Mouse (Mus musculus) ES-Bruce4 (cell line): ENCODE data around the gene Zfp617. TPM values are rescaled to one million over a fixed set of nuclear protein-coding genes. Genes with fewer than 3 reads are reported as not detected.
"Not testable (repeated sequence)": the region's sequence is repeated elsewhere in the genome, so short reads cannot be mapped to it uniquely, and the experiment has no call there.

Experiments
- H3K27ac ChIP-seq: 2 replicates; pipeline ENCODE4 v1.5.1; 2012; ENCODE audit warnings: low read length, inconsistent platforms; ENCODE audit not compliant: insufficient read depth
- H3K27me3 ChIP-seq: 2 replicates; pipeline ENCODE4 v1.6.1; 2012; ENCODE audit warnings: mild to moderate bottlenecking, low read length, inconsistent platforms; ENCODE audit not compliant: control insufficient read depth, poor library complexity, insufficient read depth, severe bottlenecking
- H3K36me3 ChIP-seq: 2 replicates; pipeline ENCODE4 v1.6.1; 2012; ENCODE audit warnings: inconsistent platforms, mild to moderate bottlenecking, low read length, moderate library complexity; ENCODE audit not compliant: control insufficient read depth, poor library complexity, insufficient read depth, severe bottlenecking
- H3K4me1 ChIP-seq: one replicate; pipeline ENCODE4 v1.8.1; 2011; ENCODE audit warnings: low read length; ENCODE audit not compliant: control insufficient read depth, insufficient read depth
- H3K4me3 ChIP-seq: 2 replicates; pipeline ENCODE4 v1.5.1; 2011; ENCODE audit warnings: low read depth, mild to moderate bottlenecking, low read length
- H3K9ac ChIP-seq: 2 replicates; pipeline ENCODE4 v1.6.1; 2012; ENCODE audit warnings: low read depth, mild to moderate bottlenecking, inconsistent platforms; ENCODE audit not compliant: poor library complexity, severe bottlenecking
- H3K9me3 ChIP-seq: replicated peaks from 2 replicates; pipeline ENCODE4 v1.6.1; 2012; ENCODE audit warnings: mild to moderate bottlenecking, low read length, inconsistent platforms; ENCODE audit not compliant: control insufficient read depth, poor library complexity, insufficient read depth, severe bottlenecking
- CTCF ChIP-seq: IDR thresholded peaks from one replicate; pipeline ENCODE4 v1.8.1; 2011; ENCODE audit warnings: low read depth, low read length
- EP300 ChIP-seq: IDR thresholded peaks from 2 replicates; pipeline ENCODE4 v1.6.1; 2011; ENCODE audit warnings: low read depth, low read length; ENCODE audit not compliant: insufficient read depth
- POLR2A ChIP-seq: IDR thresholded peaks from one replicate; pipeline ENCODE4 v1.8.1; 2011; ENCODE audit warnings: low read length; ENCODE audit not compliant: insufficient read depth
- polyA plus RNA-seq: library from polyadenylated mRNA; stranded (reverse); fragments of >200 nt; gene quantifications from 2 replicates; pipeline ENCODE4 v1.2.4, GENCODE M21; 2011; ENCODE audit warnings: low read depth; ENCODE audit not compliant: missing spikeins, insufficient read depth, insufficient read length

Gene Zfp617
- polyA plus RNA-seq, 1 experiment, result 21.9 TPM

- H3K4me1 ChIP-seq, result no peaks in the 10 kb centered on the region
- no peaks in the 10 kb centered on the region for H3K27me3 ChIP-seq
- H3K9ac ChIP-seq, result no peak overlapping the region
- H3K9me3 ChIP-seq, result peaks cover 8% of the 10 kb centered on the region
- no peak overlapping the region for H3K27ac ChIP-seq
- H3K4me3 ChIP-seq, result no peak overlapping the region
- H3K36me3 ChIP-seq, result peaks cover 39% of the 10 kb centered on the region
- TF ChIP-seq EP300, result no peak
- TF ChIP-seq POLR2A, result no peak
- TF ChIP-seq CTCF, result no peak
Observed at GRCm38 (mm10) chr8:71927779-71928178, 19.3 kb downstream of the Zfp617 start.

GRCm38 (mm10) chr8:71938037-71938436, 29.6 kb downstream of the Zfp617 start:
- not testable (repeated sequence) for H3K4me1 ChIP-seq, H3K27ac ChIP-seq, H3K27me3 ChIP-seq, H3K4me3 ChIP-seq, H3K36me3 ChIP-seq, H3K9ac ChIP-seq
- peaks cover 16% of the 10 kb centered on the region for H3K9me3 ChIP-seq

- Histone ChIP-seq H3K4me1 (no peaks in the 10 kb centered on the region), H3K9ac (no peak overlapping the region), H3K36me3 (no peaks in the 10 kb centered on the region), H3K9me3 (peaks cover 3% of the 10 kb centered on the region), H3K27ac (no peak overlapping the region), H3K4me3 (no peak overlapping the region), H3K27me3 (no peaks in the 10 kb centered on the region)
- no peak for TF ChIP-seq CTCF
- TF ChIP-seq POLR2A, result no peak
- no peak for TF ChIP-seq EP300
Observed at GRCm38 (mm10) chr8:71940293-71941208, 32.1 kb downstream of the Zfp617 start.

GRCm38 (mm10) chr8:71941776-71942175, 33.3 kb downstream of the Zfp617 start:
- Histone ChIP-seq H3K4me1 (no peaks in the 10 kb centered on the region), H3K9me3 (no peaks in the 10 kb centered on the region), H3K9ac (no peak overlapping the region), H3K36me3 (no peaks in the 10 kb centered on the region), H3K27ac (no peak overlapping the region), H3K27me3 (no peaks in the 10 kb centered on the region), H3K4me3 (no peak overlapping the region)
- no peak for TF ChIP-seq EP300

- Histone ChIP-seq H3K27me3 (no peaks in the 10 kb centered on the region), H3K4me3 (no peak overlapping the region), H3K9me3 (peaks cover 14% of the 10 kb centered on the region), H3K9ac (no peak overlapping the region), H3K4me1 (peaks cover 2% of the 10 kb centered on the region), H3K36me3 (peaks cover 9% of the 10 kb centered on the region), H3K27ac (no peak overlapping the region)
- TF ChIP-seq CTCF, result no peak
- no peak for TF ChIP-seq EP300
- no peak for TF ChIP-seq POLR2A
Observed at GRCm38 (mm10) chr8:71948624-71949023, 40.2 kb downstream of the Zfp617 start.

GRCm38 (mm10) chr8:71950482-71951221, 42.2 kb downstream of the Zfp617 start, which contains the start of gene Zfp961:
Gene Zfp961 (plus strand): TSS chr8:71951038.
- H3K27ac ChIP-seq, result peak within 1 kb of the TSS; percentile 45
- TF ChIP-seq EP300 (peak; percentile 30; the same call in 1 of the 2 replicates), POLR2A (peak; percentile 83), CTCF (no peak)
- H3K36me3 ChIP-seq, result peaks cover 20% of the 10 kb centered on the region
- H3K9me3 ChIP-seq, result peaks cover 31% of the 10 kb centered on the region
- peak within 1 kb of the TSS; percentile 91 for H3K4me3 ChIP-seq
- no peaks in the 10 kb centered on the region for H3K27me3 ChIP-seq
- H3K4me1 ChIP-seq, result peaks cover 2% of the 10 kb centered on the region
- H3K9ac ChIP-seq, result peak within 1 kb of the TSS; percentile 76
